Mouse (Mus musculus) embryonic fibroblast, embryonic 13.5 days (primary cell): ENCODE data around the gene Cbfb.

Experiments
- CTCF ChIP-seq: IDR thresholded peaks from 2 replicates; pipeline ENCODE4 v1.5.1; 2011; ENCODE audit warnings: mild to moderate bottlenecking, control low read depth, low read length, moderate library complexity, borderline replicate concordance; ENCODE audit not compliant: insufficient read depth
- POLR2A ChIP-seq: IDR thresholded peaks from 2 replicates; pipeline ENCODE4 v1.6.1; 2011; ENCODE audit warnings: low read depth, mild to moderate bottlenecking, control low read depth, low read length, moderate library complexity

DNA sequence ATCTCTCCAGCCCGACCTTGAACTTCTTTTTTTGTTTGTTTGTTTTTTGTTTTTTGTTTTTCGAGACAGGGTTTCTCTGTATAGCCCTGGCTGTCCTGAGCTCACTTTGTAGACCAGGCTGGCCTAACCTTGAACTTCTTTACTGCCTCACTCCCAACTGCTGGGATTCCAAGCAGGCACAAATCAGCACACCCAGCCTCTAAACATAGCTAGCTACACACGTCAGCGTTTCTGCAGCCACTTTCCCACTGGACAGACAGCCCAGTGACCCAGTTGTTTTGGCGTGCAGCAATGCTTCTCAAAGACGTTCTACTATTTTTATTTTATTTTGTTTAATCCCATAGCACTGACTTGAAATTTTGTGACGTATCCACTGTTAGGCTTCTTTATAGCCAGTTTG is 53.4 kb downstream of the Cbfb start:
- TF ChIP-seq CTCF, result no peak
- no peak for TF ChIP-seq POLR2A
